In genomic region chr16:84774761-84775231, GRCm38 (mm10) we compare ENCODE assay signal across 8 mouse cellular contexts. TPM values are rescaled to one million over a fixed set of nuclear protein-coding genes. Genes with fewer than 3 reads are reported as not detected.
A peak's percentile ranks its signal among the peaks of the same experiment; 100 is the strongest.
DNase-seq lines count a peak whose midpoint lies in the region; ATAC-seq and TF ChIP-seq lines count a peak whose summit lies in the region.

No protein-coding gene starts in this region.

- TF ChIP-seq CTCF in ES-Bruce4 (IDR thresholded peaks at IDR 0.05; ENCODE audit: low read depth, low read length) = no peak
- no peak for TF ChIP-seq CTCF in left cerebral cortex, adult 2 months (IDR thresholded peaks at IDR 0.05)

- no peak for TF ChIP-seq EP300 in ES-Bruce4 (IDR thresholded peaks at IDR 0.05; ENCODE audit: insufficient read depth, low read depth, low read length)

- WGBS in hindbrain, embryonic 15.5 days = under 1% methylated on average over 23 of the region's 23 CpGs
- WGBS in macrophage (ENCODE audit: missing documents) = 4% methylated on average over 23 of the region's 23 CpGs

- DNase-seq in cerebellum, adult 9-10 months = peak; percentile 27
- DNase-seq in frontal cortex, postnatal 10 days (ENCODE audit: low spot score in 2 of 2) = peak; percentile 29 to 52
- DNase-seq in left cerebral cortex, adult 2 months (ENCODE audit: extremely low spot score in 1 of 2, low spot score in 2 of 2) = peak; percentile 61 to 63
- peak; percentile 69 for DNase-seq in right cerebral cortex, postnatal 25 days
- no peak for DNase-seq in spleen, postnatal 4 days (ENCODE audit: low spot score in 2 of 2)

- peak overlapping the region; percentile 83 for H3K9ac ChIP-seq in ES-Bruce4 (ENCODE audit: low read depth, poor library complexity, severe bottlenecking)
- peak overlapping the region; percentile 68 for H3K9ac ChIP-seq in hindbrain, embryonic 15.5 days

- H3K79me2 ChIP-seq in macrophage (ENCODE audit: inconsistent target) = no peaks in the 10 kb centered on the region

- intact Hi-C loops in left cerebral cortex, adult 2 months (cut with DNase I) = loop anchor here (2.0 kb wide), 1 partner anchor 42 kb away; no protein-coding TSS in a partner anchor

- H3K4me3 ChIP-seq in ES-Bruce4 (ENCODE audit: low read depth, low read length) = peak overlapping the region; percentile 75
- peak overlapping the region; percentile 87 for H3K4me3 ChIP-seq in hindbrain, embryonic 15.5 days
- H3K4me3 ChIP-seq in left cerebral cortex, adult 2 months = peak overlapping the region; percentile 70
- peak overlapping the region; percentile 3; the same call in 1 of the 2 replicates for H3K4me3 ChIP-seq in macrophage (ENCODE audit: inconsistent target)

- H3K4me1 ChIP-seq in ES-Bruce4 (ENCODE audit: control insufficient read depth, insufficient read depth, low read length) = peaks cover 4% of the 10 kb centered on the region
- H3K4me1 ChIP-seq in hindbrain, embryonic 15.5 days (replicated peaks) = peaks cover 24% of the 10 kb centered on the region

- peak overlapping the region; percentile 40 for H3K27ac ChIP-seq in ES-Bruce4 (ENCODE audit: insufficient read depth, low read length)
- H3K27ac ChIP-seq in hindbrain, embryonic 15.5 days (replicated peaks) = peak overlapping the region; percentile 87
- H3K27ac ChIP-seq in left cerebral cortex, adult 2 months = peak overlapping the region; percentile 84
- no peak overlapping the region for H3K27ac ChIP-seq in macrophage

- peak; percentile 58 for ATAC-seq in hindbrain, embryonic 15.5 days (ENCODE audit: low FRiP score, low read depth)

- no peak for TF ChIP-seq POLR2A in ES-Bruce4 (IDR thresholded peaks at IDR 0.05; ENCODE audit: insufficient read depth, low read length)

- H3K9me3 ChIP-seq in ES-Bruce4 (replicated peaks; ENCODE audit: control insufficient read depth, insufficient read depth, low read length, poor library complexity, severe bottlenecking) = no peaks in the 10 kb centered on the region
- H3K9me3 ChIP-seq in hindbrain, embryonic 15.5 days = no peaks in the 10 kb centered on the region

- H3K27me3 ChIP-seq in ES-Bruce4 (ENCODE audit: control insufficient read depth, insufficient read depth, low read length, poor library complexity, severe bottlenecking) = no peaks in the 10 kb centered on the region
- no peaks in the 10 kb centered on the region for H3K27me3 ChIP-seq in hindbrain, embryonic 15.5 days

- H3K4me2 ChIP-seq in hindbrain, embryonic 15.5 days = peak overlapping the region; percentile 99

- H3K36me3 ChIP-seq in ES-Bruce4 (ENCODE audit: control insufficient read depth, insufficient read depth, low read length, poor library complexity, severe bottlenecking) (peaks cover 10% of the 10 kb centered on the region), macrophage (ENCODE audit: inconsistent target) (no peaks in the 10 kb centered on the region)
- no peaks in the 10 kb centered on the region for H3K36me3 ChIP-seq in hindbrain, embryonic 15.5 days

RNA-seq across cellular contexts. Expression of gene Jam2, which starts 0.9 kb away (rescaled TPM):
- polyA plus RNA-seq in ES-Bruce4 (2011; ENCODE audit: insufficient read depth, insufficient read length, low read depth, missing spikeins) (43.5 and 52.7 TPM in 2 replicates), macrophage (2018) (not detected in 3 replicates)
- 23.1 and 23.8 TPM in 2 replicates for polyA plus RNA-seq in hindbrain, embryonic 15.5 days (2015; fragmentation: Nextera tagmentation; extraction: Ambion mirVana)
- 10 to 100 TPM; 21.0 to 27.4 TPM for total RNA-seq in left cerebral cortex, adult 2 months (2021)
- total RNA-seq in macrophage (2018; cell fraction: chromatin; rRNA removed) = 1 to 10 TPM in 2 of 26 experiments, under 1 TPM in 7, not detected in 17; 0.21 to 1.1 (median 0.50) TPM
- under 1 TPM in 19 of 26 experiments, not detected in 7; 0.04 to 0.66 (median 0.11) TPM for total RNA-seq in macrophage (2018; cell fraction: cytosol; rRNA removed)
- 1 to 10 TPM in 2 of 26 experiments, under 1 TPM in 10, not detected in 14; 0.17 to 1.3 (median 0.41) TPM for total RNA-seq in macrophage (2018; cell fraction: nucleus; rRNA removed)

RNA-seq across cellular contexts. Expression of gene Mrpl39, which starts 39.3 kb away (rescaled TPM):
- 50.1 and 53.2 TPM in 2 replicates for polyA plus RNA-seq in ES-Bruce4 (2011; ENCODE audit: insufficient read depth, insufficient read length, low read depth, missing spikeins)
- polyA plus RNA-seq in hindbrain, embryonic 15.5 days (2015; fragmentation: Nextera tagmentation; extraction: Ambion mirVana) = 35.6 and 37.9 TPM in 2 replicates
- total RNA-seq in left cerebral cortex, adult 2 months (2021) = 10 to 100 TPM; 20.5 to 21.5 TPM
- 10 to 100 TPM; 10.4 to 40.8 (median 26.9) TPM for total RNA-seq in macrophage (2018; cell fraction: chromatin; rRNA removed)
- total RNA-seq in macrophage (2018; cell fraction: cytosol; rRNA removed) = 10 to 100 TPM; 15.5 to 28.1 (median 23.9) TPM
- 10 to 100 TPM; 18.2 to 46.9 (median 28.6) TPM for total RNA-seq in macrophage (2018; cell fraction: nucleus; rRNA removed)
- polyA plus RNA-seq in macrophage (2018) = 16.2 to 30.4 TPM (median 24.0 TPM) in 3 replicates

RNA-seq across cellular contexts. Expression of gene Gabpa, which starts 59.9 kb away (rescaled TPM):
- polyA plus RNA-seq in ES-Bruce4 (2011; ENCODE audit: insufficient read depth, insufficient read length, low read depth, missing spikeins) = 116 and 127 TPM in 2 replicates
- polyA plus RNA-seq in hindbrain, embryonic 15.5 days (2015; fragmentation: Nextera tagmentation; extraction: Ambion mirVana) = 17.5 and 18.4 TPM in 2 replicates
- 10 to 100 TPM; 18.2 to 22.2 TPM for total RNA-seq in left cerebral cortex, adult 2 months (2021)
- total RNA-seq in macrophage (2018; cell fraction: chromatin; rRNA removed) = 10 to 100 TPM; 31.6 to 52.0 (median 41.1) TPM
- 10 to 100 TPM; 21.4 to 38.2 (median 29.9) TPM for total RNA-seq in macrophage (2018; cell fraction: cytosol; rRNA removed)
- 10 to 100 TPM; 28.2 to 47.2 (median 32.5) TPM for total RNA-seq in macrophage (2018; cell fraction: nucleus; rRNA removed)
- polyA plus RNA-seq in macrophage (2018) = 22.2 to 35.4 TPM (median 23.2 TPM) in 3 replicates

Comparison
In these comparisons a context has a peak if more than half of its experiments do, and no peak if none do; other contexts are left out.
1. H3K4me3 ChIP-seq: peak in every context shown above with its lines; median percentile 87 in hindbrain, embryonic 15.5 days; 75 in ES-Bruce4; 70 in left cerebral cortex, adult 2 months; 3 in macrophage.
2. DNase-seq: peak in cerebellum, adult 9-10 months (single experiment), frontal cortex, postnatal 10 days (2 of 2), left cerebral cortex, adult 2 months (2 of 2) and right cerebral cortex, postnatal 25 days (single experiment); none in spleen, postnatal 4 days (0 of 2).
3. RNA of gene Jam2, which starts 0.9 kb away (polyA plus RNA-seq): 43.5 to 52.7 TPM in ES-Bruce4 and 23.1 to 23.8 TPM in hindbrain, embryonic 15.5 days; not detected in macrophage; every median in the first group is over 10 times any median in the second.